Mouse (Mus musculus) mouse embryonic stem cell (cell line): Measurements from ENCODE around the gene Igf2bp3.

Source experiments
- in situ Hi-C, 2 experiments: fragments of 300-500 bp; cut with MboI; formaldehyde crosslinking; loops; 1 replicate in 1 of 2; 3 replicates in 1 of 2; pipeline ENCODE4 v1.14.3; 2019 to 2020; ENCODE audit warnings: low sequenced_read_pairs in 2 of 2, low pct_unique_long_range_greater_than_20kb in 1 of 2, mixed read lengths in 1 of 2; ENCODE audit not compliant: unreplicated experiment in 1 of 2

Gene Igf2bp3

DNA sequence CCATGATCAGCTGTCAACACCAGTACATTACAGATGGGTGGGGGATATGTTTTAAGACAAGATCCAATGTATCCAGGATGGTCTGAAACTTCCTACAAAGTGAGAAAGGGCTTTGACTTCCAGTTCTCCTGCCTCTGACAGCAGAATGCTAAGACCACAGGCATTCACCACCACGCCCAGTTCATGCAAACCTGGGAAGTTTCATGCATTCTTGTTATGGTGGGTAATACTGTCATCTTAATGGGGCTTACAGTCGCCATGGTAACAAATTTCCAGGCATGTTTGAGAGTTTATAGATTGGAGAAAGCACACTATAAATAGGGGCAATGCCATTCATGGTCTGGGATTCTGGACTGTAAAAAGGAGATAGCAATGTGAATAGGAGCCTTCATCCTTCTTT is 105.6 kb downstream of the Igf2bp3 start:
- in situ Hi-C loops, result no loop called here

DNA sequence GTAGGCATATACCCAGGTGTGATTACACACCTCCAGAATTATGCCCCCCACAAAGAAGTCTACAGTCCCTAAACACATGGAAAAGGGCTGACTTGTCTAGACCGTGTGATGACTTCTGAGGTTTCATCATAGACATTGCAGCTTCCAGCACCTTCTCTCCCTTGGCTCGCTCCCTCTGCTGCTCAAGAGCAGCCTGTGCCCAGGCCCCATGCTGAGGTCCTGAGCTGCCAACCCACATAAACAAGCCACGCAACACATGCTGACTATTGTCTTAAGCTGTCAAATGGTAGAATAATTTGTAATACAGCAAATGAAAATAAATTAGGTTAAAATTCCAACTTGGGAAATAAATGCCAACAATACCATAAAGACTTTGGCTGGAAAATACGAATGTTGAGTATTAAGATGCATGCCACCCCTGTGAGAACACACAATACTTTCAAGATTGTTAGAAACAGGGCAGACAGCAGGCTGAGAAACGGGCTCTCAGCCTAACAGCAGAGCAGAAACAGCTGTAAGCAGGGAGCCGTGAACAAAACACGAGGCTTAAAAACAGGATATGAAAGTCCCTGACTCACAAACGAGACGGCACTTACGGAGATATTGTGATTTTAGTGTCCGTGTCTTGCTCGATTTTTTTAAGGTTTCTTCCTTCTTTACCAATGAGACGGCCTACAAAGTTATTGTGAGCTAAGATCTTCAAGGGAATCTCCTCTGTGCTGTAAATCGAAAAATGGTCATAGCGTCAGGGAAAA is 107.8 kb downstream of the Igf2bp3 start:
- in situ Hi-C loops, result no loop called here

DNA sequence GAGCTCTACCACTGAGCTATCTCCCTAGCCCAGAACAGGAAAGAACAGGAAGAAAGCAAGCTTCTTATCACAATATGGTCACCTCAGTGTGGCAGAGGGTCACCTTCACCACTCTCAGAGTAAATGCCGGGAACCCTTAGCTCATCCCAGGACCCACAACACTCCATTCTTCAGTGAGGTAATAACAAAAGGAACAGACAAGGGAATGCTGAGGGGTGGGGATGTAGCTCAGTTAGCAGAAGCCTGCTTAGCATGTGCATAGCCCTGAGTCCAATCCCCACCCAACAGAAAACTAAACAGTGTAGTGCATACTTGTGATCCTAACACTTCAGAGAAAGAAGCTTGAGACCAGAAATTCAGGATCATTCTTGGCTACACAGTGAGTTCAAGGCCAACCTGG is 115.7 kb downstream of the Igf2bp3 start:
- in situ Hi-C loops, result no loop called here

DNA sequence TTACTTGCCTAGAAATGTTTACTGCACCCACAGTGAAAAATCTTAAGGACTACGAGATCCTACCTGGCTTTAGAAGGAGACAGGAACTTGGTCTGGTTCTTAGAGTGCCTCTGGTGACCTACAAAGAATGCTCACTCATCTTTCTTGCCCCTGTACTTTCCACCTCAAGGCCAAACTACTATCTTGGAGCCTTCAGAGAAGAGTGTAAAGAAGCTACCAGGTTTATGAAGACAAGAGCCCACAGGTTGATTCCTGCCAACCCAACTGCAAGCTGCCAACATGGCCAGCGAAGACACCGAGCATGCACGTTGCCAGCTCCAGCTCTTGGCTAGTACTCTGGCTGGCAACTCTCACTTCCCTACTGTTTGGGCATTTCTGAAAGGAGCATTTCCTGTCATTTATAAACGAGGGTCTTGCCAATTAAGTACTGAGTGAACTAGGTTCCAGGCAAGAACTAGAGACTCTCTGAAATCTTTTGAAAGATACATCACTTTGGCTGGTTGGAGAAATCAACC is 117.1 kb downstream of the Igf2bp3 start:
- in situ Hi-C loops, result no loop called here

DNA sequence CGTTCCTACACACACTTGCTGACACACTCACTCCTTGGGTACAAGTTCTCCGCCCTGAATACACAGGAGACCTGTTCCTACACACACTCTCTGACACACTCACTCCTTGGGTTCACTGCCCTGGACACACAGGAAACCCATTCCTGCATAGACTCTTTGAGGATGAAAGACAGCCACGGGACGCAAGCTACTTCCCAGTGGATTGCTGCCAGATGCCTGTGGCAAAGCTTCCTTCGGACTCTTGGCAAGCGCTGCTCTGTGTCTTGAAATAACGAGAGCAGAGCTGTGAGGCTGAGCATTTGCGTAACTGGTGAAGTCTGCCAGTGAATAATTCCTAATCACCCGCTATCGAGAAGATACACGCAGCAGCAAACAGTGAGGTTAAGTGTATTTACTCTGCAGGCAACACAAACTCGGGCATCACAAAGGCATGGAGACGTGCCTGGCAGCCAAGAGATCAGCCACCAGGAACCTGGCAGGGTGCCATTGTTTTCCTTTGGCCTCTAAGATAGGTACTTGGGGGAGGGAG is 117.8 kb downstream of the Igf2bp3 start:
- in situ Hi-C loops, result no loop called here

DNA sequence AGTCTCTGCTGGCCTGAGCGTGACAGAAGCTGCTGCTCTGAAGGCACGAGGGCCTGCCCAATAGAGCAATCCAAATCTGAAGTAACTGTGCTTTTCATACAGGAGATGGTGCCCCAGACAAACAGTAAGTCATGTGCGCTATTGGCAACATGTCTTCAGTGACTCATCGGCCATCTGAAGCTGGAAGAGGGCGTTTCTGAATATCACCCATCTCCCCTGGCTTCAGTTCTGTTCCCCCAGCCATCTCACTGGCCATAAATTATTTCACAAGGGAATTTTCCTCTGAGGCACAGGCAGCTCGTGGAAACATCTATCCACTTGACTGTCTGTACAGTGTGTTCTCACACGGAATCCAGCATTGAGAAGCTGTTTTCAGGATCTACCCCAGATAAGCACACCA is 118.3 kb downstream of the Igf2bp3 start:
- in situ Hi-C loops, result no loop called here

DNA sequence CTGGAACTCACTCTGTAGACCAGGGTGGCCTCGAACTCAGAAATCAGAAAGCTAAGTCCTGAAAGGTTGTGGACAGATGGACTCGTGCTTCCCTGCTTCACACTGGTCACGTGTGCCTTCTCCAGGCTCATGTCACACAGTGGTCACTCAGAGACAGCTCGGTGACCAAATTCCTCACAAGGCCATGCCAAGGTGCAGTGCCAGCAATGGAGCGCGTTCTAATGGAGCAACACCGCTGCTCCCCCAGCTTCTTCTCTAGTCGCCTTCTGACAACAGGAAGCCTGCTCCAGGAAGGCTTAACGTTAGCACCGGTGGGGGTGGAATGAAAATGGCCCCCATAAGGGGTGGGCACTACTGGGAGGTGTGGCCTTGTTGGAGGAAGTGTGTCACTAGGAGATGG is 119.8 kb downstream of the Igf2bp3 start:
- in situ Hi-C loops, result no loop called here

DNA sequence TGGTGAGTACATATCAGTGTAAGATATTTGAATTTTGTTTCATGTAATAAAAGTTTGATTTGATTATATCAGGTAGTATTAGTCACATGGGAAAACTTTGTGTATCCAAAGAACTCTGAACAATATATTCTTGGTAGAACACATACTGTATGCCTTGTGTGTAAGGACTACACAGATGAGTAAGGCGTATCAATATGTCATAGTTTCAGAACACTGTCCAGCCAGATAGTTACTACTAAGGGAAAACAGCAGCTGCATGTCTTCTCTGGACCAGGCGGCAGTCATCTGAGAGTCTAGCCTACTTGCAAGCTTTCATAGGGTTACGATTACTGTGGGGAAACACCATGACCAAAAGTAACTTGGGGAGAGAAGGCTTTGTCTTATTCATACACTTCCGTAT is 131.7 kb downstream of the Igf2bp3 start:
- in situ Hi-C loops, result no loop called here

DNA sequence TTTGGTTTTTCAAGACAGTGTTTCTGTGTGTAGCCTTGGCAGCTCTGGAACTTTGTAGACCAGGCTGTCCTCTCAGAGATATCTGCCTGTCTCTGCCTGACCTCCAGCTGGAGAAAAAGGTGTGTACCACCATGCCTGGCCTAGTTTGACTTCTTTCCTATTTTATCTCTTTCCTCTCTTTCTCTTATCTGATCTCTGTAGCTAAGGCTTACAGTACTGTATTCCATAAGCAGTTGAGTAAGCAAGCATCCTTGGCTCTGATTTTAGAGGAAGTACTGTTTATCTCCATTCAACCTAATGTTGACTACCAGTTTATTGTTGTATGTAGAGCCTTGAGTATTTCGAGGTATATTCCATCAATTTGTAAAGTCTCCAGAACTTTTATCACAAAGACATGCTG is 135.4 kb downstream of the Igf2bp3 start:
- in situ Hi-C loops, result no loop called here

DNA sequence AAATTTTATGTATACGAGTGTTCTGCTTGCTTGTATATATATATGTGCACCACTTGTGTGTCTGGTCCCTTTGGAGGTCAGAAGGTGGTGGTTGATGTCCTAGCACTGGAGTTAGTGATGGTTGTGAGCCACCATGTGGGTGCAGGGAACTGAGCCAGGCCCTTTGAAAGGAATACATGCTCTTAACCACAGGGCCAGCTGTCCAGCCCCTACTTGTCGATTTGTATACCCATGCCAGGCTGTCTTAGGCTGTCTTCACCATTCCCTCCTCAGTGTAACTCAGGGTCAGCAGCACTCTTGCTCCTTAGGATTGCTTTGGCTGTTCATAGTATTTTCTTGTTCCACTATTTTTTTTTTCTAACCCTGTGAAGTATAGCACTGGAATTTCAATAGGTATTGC is 136.9 kb downstream of the Igf2bp3 start:
- in situ Hi-C loops, result no loop called here

DNA sequence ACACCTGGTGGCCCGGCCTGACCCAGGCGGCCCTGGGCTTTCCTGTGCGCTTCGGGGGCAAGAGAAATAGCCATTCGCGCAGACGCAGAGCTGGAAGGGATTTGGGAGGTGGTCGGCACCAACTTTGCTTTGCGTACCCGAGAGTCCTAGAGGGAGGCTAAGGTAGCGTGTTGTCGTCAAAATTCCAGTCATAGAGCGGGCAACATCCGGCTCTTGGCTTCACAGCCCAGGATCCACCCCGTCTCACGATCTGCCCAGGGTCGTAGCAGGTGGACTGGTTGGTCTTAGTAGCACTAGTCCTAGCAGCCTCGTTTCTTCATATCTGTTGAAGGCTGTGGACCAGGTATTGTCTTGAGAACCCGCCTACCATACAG is 140.7 kb downstream of the Igf2bp3 start:
- in situ Hi-C loops, result loop anchor here in 1 of 2 experiments (25.0 kb wide), 1 partner anchor 288 kb away; the partner anchor contains the start of gene Fam221a

DNA sequence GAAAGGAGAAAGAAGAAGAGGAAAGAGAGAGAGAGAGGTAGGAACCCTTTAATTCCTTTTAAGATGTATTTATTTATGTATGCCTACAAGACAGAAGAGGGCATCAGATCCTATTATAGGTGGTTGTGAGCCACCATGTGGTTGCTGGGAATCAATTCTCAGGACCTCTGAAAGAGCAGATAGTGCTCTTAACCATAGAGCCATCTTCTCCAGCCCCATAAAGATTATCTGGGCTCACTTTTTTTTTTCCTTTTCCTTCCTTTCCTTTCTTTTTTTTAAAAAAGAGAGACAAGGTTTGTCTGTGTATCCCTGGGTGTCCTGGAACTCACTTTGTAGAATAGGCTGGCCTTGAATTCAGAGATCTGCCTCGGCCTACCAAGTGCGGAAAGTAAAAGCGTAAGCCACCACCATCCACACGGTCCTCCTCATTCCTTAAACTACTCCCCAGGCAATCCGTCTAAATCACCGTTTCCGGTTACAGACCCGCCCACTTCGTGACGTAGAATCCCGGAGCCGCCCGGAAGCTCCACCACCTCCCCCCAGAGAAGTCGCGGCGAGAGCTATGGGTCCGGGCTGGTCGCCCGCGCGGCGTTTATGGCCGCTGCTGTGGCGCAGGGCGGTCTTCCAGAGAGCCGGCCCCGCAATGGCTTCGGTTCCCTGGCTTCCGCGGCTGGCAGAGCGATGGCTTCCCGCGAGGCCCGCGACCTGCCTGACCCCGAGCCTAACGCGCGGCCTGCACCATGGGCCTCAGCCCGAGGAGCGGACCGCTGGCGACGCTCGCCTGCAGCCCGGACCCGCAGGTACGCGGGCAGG is 141.2 kb downstream of the Igf2bp3 start, which contains the start of gene Malsu1:
Gene Malsu1, plus strand, starts transcription at position 492 of the 813 bp plus-strand sequence.
- in situ Hi-C loops, result loop anchor here in 1 of 2 experiments (25.0 kb wide), 1 partner anchor 289 kb away; the partner anchor contains the start of gene Fam221a

DNA sequence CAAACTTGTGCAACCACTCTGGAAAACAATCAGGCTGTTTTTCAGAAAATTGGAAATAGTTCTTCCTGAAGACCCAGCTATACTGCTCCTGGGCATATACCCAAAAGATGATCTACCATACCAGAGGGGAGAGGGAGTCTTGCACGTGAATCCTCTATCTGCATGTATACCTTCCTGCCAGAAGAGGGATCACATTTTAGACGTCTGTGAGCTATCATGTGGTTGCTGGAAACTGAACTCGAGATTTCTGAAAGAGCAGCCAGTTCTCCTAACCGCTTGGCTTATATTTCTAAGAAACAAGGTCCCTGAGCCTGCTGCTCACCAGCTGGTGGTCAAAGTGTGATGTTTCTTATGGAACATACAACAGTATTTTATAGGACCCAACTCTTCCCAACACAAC is 146.4 kb downstream of the Igf2bp3 start:
- in situ Hi-C loops, result loop anchor here (10.0 to 25.0 kb wide), 2 partner anchors 286 to 294 kb away; partner anchors contain the start of gene Fam221a (in 1 of the 2)

DNA sequence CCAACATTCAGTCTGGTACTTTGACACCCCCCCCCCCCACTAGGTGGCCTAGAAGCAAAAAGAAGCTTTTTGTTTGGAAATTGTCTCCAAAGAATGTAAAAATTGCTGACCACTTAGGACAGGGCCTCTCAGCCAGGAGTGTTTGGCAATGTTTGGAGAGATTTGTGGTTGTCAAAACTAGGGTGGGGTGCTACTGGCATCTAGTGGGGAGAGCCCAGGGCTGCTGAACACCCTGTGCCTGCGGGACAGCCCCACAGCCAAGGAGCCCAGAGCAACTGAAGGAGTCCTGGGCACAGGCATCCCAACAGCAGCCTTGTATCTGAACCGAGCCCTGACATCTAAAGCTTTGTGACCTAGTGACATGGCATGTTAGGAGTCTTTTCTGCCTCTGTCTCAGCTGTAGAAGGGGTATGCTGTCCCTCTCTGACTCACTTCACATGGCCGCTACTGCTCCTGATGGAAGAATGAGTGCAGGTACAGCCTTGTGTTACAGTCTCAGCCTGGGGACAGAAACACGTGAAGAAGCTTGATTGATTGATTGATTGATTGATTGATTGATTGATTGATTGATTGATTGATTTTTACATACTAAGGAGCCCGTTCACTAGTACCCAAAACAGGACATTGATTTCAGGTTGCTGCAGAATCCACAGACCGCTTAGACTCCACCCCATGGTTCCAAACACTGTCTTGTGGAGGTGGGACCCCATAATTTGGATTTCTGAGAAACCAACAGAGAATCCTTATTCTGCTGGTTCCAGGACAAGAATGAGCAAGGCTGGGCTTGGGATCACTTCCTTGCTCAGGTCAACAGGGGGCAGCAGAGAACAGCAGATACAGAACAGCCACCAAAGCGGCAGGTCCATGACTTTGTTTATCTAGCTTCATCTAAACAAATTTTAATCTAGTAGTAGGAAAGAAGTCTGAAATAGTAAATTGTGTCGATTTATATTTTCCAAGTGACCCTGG is 157.4 kb downstream of the Igf2bp3 start:
- in situ Hi-C loops, result loop anchor here in 1 of 2 experiments (25.0 kb wide), 1 partner anchor 305 kb away; the partner anchor contains the start of gene Fam221a

DNA sequence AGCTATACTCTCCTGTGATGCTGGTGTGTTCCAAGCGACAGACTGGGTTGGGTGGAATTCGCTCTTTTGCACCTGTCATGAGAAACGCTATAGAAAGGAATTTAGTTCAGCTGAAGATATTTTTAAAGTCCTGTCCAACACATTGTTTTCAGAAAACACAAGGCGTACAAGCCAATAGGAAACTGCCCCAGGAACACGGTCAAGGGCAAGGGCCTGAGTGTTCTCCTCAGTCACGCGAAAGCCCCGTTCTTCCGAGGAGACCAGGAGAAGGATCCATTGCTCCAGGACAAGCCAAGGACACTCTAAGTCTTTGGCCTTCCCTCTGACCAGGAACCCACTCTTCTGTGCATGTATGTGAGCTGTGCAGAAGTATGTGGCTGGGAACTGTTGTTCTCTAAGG is 158.7 kb downstream of the Igf2bp3 start:
- in situ Hi-C loops, result loop anchor here in 1 of 2 experiments (25.0 kb wide), 1 partner anchor 306 kb away; the partner anchor contains the start of gene Fam221a

DNA sequence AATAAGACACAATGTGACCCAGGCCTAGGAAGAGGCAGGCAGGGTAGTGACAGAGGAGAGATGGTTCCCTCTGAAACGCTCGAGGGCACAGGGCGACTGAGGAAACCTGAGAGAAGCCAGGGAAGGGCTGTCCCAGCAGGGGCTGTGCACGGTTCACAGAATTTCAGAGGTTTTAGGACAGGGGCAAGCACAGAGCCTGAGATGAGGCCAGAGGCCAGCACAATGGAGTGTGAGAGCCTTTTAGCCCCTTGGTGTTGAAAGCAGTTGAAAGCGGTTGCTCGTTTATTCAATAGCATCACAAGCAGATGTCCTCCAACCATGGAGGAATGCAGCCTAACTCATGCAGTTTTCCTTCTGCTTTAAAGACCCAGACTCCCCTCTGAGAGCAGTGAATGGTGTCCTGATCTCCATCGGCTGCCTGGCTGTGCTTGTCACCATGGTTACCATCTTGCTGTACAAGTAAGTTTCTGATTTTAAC is 159.5 kb downstream of the Igf2bp3 start:
- in situ Hi-C loops, result loop anchor here in 1 of 2 experiments (25.0 kb wide), 1 partner anchor 307 kb away; the partner anchor contains the start of gene Fam221a

DNA sequence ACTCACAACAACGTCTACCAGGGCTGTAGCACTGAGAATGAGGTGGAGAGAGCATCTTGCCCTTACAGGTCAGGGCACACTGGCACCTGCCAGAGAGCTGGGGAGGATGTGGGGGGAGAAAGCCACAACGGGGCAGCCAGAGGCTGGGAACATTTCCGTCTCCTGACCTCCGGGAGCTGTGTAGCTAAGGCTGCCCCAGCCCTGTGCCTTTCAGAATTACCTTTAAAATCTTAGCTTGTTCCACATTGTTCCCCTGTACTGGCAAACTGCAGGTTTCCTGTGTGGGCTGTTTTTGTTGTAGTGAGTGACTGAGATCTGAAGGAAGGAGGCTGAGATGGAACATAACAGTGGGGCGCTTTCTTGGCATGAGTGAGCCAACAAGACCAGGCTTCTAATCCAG is 162.6 kb downstream of the Igf2bp3 start:
- in situ Hi-C loops, result loop anchor here in 1 of 2 experiments (25.0 kb wide), 1 partner anchor 310 kb away; the partner anchor contains the start of gene Fam221a
